Mouse (Mus musculus) heart, embryonic 11.5 days (tissue): ENCODE data around the gene Kyat1. TPM values are rescaled to one million over a fixed set of nuclear protein-coding genes. Genes with fewer than 3 reads are reported as not detected.

Experiments
- ATAC-seq: fragments of 200-750 bp; cut with Nextera tagmentation; replicated peaks from 2 replicates; pipeline ENCODE4 v1.8.0; 2017; ENCODE audit warnings: moderate library complexity; ENCODE audit not compliant: insufficient number of reproducible peaks, low FRiP score, low TSS enrichment
- H3K27ac ChIP-seq: fragments of 300-500 bp; sonication (generic); 2 replicates; pipeline ENCODE4 v1.5.1; 2014; ENCODE audit warnings: mild to moderate bottlenecking, low read depth, low read length
- H3K27me3 ChIP-seq: fragments of 300-500 bp; sonication (generic); 2 replicates; pipeline ENCODE4 v1.6.1; 2014; ENCODE audit warnings: mild to moderate bottlenecking, low read length, mixed read lengths; ENCODE audit not compliant: control insufficient read depth, insufficient read depth
- H3K36me3 ChIP-seq: fragments of 300-500 bp; sonication (generic); 2 replicates; pipeline ENCODE4 v1.6.1; 2014; ENCODE audit warnings: mild to moderate bottlenecking, low read length, moderate library complexity, mixed read lengths; ENCODE audit not compliant: control insufficient read depth, insufficient read depth
- H3K4me1 ChIP-seq: fragments of 300-500 bp; sonication (generic); 2 replicates; pipeline ENCODE4 v1.6.1; 2014; ENCODE audit warnings: low read length; ENCODE audit not compliant: control insufficient read depth, insufficient read depth
- H3K4me2 ChIP-seq: fragments of 300-500 bp; sonication (generic); 2 replicates; pipeline ENCODE4 v1.6.1; 2014; ENCODE audit warnings: mild to moderate bottlenecking, moderate library complexity
- H3K4me3 ChIP-seq: fragments of 300-500 bp; sonication (generic); 2 replicates; pipeline ENCODE4 v1.5.1; 2014; ENCODE audit warnings: low read depth, low read length
- H3K9ac ChIP-seq: fragments of 300-500 bp; sonication (generic); 2 replicates; pipeline ENCODE4 v1.6.1; 2014; ENCODE audit warnings: mild to moderate bottlenecking, low read depth, low read length, moderate library complexity
- H3K9me3 ChIP-seq: fragments of 300-500 bp; sonication (generic); replicated peaks from 2 replicates; pipeline ENCODE4 v1.6.1; 2016; ENCODE audit warnings: low read length; ENCODE audit not compliant: control insufficient read depth
- WGBS: fragments of 180-500 bp; shearing (Covaris S2); extraction: QIAGEN DNeasy Blood & Tissue Kit; methylation state at CpG from one replicate; pipeline ENCODE4 v1.1.7; 2014; ENCODE audit not compliant: insufficient replicate concordance; 5-methylcytosine and 5-hydroxymethylcytosine counted together
- polyA plus RNA-seq: library from polyadenylated mRNA; unstranded; fragments of >200 nt; fragmentation: Nextera tagmentation; extraction: Ambion mirVana; gene quantifications from 2 replicates; pipeline ENCODE4 v1.2.1, GENCODE M21; 2014

Gene Kyat1
- polyA plus RNA-seq, 1 experiment from 2014 or later = 13.6 TPM

GRCm38 (mm10) chr2:30207886-30208285 is 2.2 kb upstream of the Kyat1 start:
- H3K9me3 ChIP-seq = no peaks in the 10 kb centered on the region
- peaks cover 4% of the 10 kb centered on the region for H3K4me1 ChIP-seq
- 0 out of 2 replicates have a peak overlapping the region, but pooled peaks have one; percentile 5 for H3K9ac ChIP-seq
- WGBS = 62% methylated on average over 5 of the region's 5 CpGs
- no peak overlapping the region for H3K27ac ChIP-seq
- H3K27me3 ChIP-seq = no peaks in the 10 kb centered on the region
- no peak for ATAC-seq
- H3K4me2 ChIP-seq = no peak overlapping the region
- no peaks in the 10 kb centered on the region for H3K36me3 ChIP-seq
- no peak overlapping the region for H3K4me3 ChIP-seq

DNA sequence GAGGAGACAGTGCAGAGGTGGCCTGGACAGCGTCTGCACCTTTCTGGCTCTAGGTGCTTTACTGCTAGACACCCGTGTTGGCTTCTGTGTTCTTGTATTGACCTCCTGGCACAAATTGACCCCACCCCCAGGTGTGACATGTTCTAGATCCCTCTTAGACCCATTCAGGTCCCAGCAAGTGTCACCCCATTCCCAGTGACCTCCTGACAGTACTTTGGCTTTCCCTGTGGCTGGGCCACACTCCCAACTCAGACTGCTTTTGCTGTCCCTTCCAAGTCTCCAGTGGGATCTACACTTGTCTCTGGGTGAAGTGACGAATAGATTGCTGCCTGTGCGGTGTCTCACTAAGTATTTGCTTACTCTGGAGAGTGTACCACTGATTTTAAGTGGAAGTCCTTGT is 1.8 kb upstream of the Kyat1 start:
- no peaks in the 10 kb centered on the region for H3K36me3 ChIP-seq
- no peak overlapping the region for H3K9ac ChIP-seq
- ATAC-seq = no peak
- H3K4me3 ChIP-seq = no peak overlapping the region
- no peaks in the 10 kb centered on the region for H3K9me3 ChIP-seq
- 73% methylated on average over 4 of the region's 4 CpGs for WGBS
- no peak overlapping the region for H3K4me2 ChIP-seq
- H3K27me3 ChIP-seq = no peaks in the 10 kb centered on the region
- peaks cover 4% of the 10 kb centered on the region for H3K4me1 ChIP-seq
- no peak overlapping the region for H3K27ac ChIP-seq

- Histone ChIP-seq H3K36me3 (no peaks in the 10 kb centered on the region), H3K9me3 (no peaks in the 10 kb centered on the region), H3K4me1 (peaks cover 7% of the 10 kb centered on the region), H3K4me3 (peak overlapping the region; percentile 83), H3K27me3 (no peaks in the 10 kb centered on the region), H3K27ac (peak overlapping the region; percentile 90), H3K9ac (peak overlapping the region; percentile 82), H3K4me2 (peak overlapping the region; percentile 90)
- WGBS = 2% methylated on average over 13 of the region's 13 CpGs
- no peak for ATAC-seq
These were observed 405 bp downstream of the Kyat1 start for GRCm38 (mm10) chr2:30205255-30205628.

GRCm38 (mm10) chr2:30203439-30203838 is 2.2 kb downstream of the Kyat1 start:
- no peaks in the 10 kb centered on the region for H3K9me3 ChIP-seq
- ATAC-seq = no peak
- H3K4me3 ChIP-seq = no peak overlapping the region
- no peaks in the 10 kb centered on the region for H3K36me3 ChIP-seq
- H3K4me1 ChIP-seq = peaks cover 8% of the 10 kb centered on the region
- 70% methylated on average over 7 of the region's 7 CpGs for WGBS
- H3K9ac ChIP-seq = no peak overlapping the region
- no peak overlapping the region for H3K4me2 ChIP-seq
- no peak overlapping the region for H3K27ac ChIP-seq
- no peaks in the 10 kb centered on the region for H3K27me3 ChIP-seq

GRCm38 (mm10) chr2:30200388-30200925 is 5.2 kb downstream of the Kyat1 start:
- no peak for ATAC-seq
- no peak overlapping the region for H3K9ac ChIP-seq
- H3K4me1 ChIP-seq = peaks cover 4% of the 10 kb centered on the region; the same call in 1 of the 2 replicates
- H3K4me2 ChIP-seq = no peak overlapping the region
- WGBS = 48% methylated on average over 5 of the region's 5 CpGs
- H3K27ac ChIP-seq = no peak overlapping the region
- H3K36me3 ChIP-seq = no peaks in the 10 kb centered on the region
- no peak overlapping the region for H3K4me3 ChIP-seq
- no peaks in the 10 kb centered on the region for H3K9me3 ChIP-seq
- H3K27me3 ChIP-seq = no peaks in the 10 kb centered on the region

GRCm38 (mm10) chr2:30199984-30200383 is 5.7 kb downstream of the Kyat1 start:
- no peak overlapping the region for H3K9ac ChIP-seq
- no peak overlapping the region for H3K4me2 ChIP-seq
- ATAC-seq = no peak
- 42% methylated on average over 1 of the region's 1 CpGs for WGBS
- H3K9me3 ChIP-seq = no peaks in the 10 kb centered on the region
- no peaks in the 10 kb centered on the region for H3K27me3 ChIP-seq
- H3K36me3 ChIP-seq = no peaks in the 10 kb centered on the region
- H3K27ac ChIP-seq = no peak overlapping the region
- peaks cover 4% of the 10 kb centered on the region; the same call in 1 of the 2 replicates for H3K4me1 ChIP-seq
- H3K4me3 ChIP-seq = no peak overlapping the region

DNA sequence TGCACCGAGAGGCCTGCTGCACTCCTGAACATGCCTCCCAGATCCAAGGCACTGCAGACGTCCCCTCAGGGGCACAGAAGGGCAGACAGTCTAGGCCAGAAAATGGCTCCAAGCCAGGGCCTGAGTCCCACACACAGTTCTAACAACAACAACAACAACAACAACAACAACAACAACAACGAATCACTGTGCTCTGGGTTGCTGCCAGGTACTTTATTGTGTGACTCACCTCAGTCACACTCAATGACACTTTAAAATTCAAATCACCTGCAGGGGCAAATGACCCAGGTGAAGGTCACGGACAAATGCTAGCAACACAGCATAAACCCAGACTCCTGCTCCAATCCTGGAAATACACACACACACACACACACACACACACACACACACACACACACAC is 7.6 kb downstream of the Kyat1 start:
- Histone ChIP-seq H3K9ac (no peak overlapping the region), H3K4me2 (no peak overlapping the region), H3K4me1 (peaks cover 4% of the 10 kb centered on the region; the same call in 1 of the 2 replicates), H3K27me3 (no peaks in the 10 kb centered on the region), H3K36me3 (no peaks in the 10 kb centered on the region), H3K27ac (no peak overlapping the region), H3K4me3 (no peak overlapping the region), H3K9me3 (no peaks in the 10 kb centered on the region)
- ATAC-seq = no peak
- 55% methylated on average over 4 of the region's 4 CpGs for WGBS

DNA sequence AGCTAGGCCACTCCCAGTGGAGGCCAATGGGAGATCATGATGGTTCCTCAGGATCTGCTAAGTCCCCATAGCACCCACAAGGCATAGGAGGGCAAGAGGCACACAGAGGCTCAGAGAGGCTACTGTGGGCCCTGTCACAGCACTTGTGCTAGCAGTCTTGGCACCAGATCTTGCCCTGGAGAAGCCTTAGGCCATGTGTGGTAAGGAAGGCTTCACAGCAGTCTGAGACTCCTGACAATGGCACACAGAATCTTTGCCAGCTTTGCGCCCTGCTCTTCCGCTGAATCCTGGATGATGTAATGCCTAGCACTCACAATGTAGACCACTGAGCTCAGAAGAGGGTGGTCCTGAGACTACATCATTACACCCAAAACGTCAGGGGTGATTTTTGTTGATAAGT is 11.0 kb downstream of the Kyat1 start:
- H3K4me2 ChIP-seq = no peak overlapping the region
- H3K9me3 ChIP-seq = no peaks in the 10 kb centered on the region
- ATAC-seq = no peak
- no peak overlapping the region for H3K9ac ChIP-seq
- 0 out of 2 replicates have a peak, but pooled peaks cover 2% of the 10 kb centered on the region for H3K36me3 ChIP-seq
- H3K27me3 ChIP-seq = no peaks in the 10 kb centered on the region
- no peak overlapping the region for H3K27ac ChIP-seq
- H3K4me1 ChIP-seq = no peaks in the 10 kb centered on the region
- WGBS = 83% methylated on average over 3 of the region's 3 CpGs
- H3K4me3 ChIP-seq = no peak overlapping the region
